Mouse (Mus musculus): ENCODE measurements around the gene Sync. TPM values are rescaled to one million over a fixed set of nuclear protein-coding genes. Genes with fewer than 3 reads are reported as not detected.

The Sync gene
- polyA plus RNA-seq (2014; fragmentation: Illumina TruSeq; extraction: RNeasy Lipid Tissue Mini Kit (QIAGEN cat#74804); ENCODE audit: low read depth, low replicate concordance) = 0.35 TPM

GRCm38 (mm10) chr4:129287472-129287981, at the start of gene Sync:
Gene Sync (plus strand): TSS chr4:129287617.

GRCm38 (mm10) chr4:129261196-129261595, 26.2 kb upstream of the Sync start, which contains the start of gene C77080:
Gene C77080 (minus strand): TSS chr4:129261404.

DNA sequence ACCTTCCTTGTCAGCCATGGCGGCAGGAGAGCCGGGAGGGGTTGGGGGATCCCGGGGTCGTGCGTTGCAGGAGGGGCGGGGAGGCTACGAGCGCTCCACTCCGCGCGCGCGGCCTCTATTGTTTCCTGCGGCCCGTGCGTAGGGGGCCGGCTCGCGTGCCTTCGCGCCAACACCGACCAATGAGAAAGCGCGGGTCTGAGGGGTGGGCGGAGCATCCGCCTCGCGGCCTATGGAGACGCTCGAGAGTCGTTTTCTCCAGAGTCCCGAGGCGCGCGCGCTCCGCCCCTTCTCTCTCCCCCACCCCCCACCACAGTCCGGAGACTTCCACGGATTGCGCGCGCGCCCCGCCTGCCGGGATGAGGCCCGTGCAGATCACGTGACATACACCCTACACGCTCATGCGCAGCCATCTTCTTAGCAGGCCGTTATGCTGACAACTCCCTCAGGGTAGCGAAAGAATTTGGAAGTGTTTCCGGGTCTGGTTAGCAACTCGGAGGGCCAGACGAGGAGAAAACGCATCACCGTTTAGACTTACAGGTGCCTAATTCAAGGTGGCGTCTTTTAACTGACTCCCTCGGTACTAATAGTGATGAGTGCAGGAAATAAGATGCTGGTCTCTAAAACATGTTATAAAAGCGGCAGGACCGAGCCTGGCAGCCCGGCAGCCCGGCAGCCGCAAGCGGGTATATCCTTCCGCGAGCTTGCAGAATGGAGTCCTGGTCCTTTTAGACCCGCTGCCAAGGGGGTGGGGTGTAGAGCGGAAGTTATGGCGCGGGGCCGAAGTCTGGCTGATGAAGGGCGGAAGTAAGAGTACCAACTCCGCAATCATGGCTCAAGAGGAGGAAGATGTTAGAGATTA, 48.0 kb downstream of the Sync start, which contains the start of the genes Rbbp4 and Zbtb8os:
TSS of gene Rbbp4 (minus strand) at position 155 of the 859 bp plus-strand sequence.
TSS of gene Zbtb8os (plus strand) at position 480 of the 859 bp plus-strand sequence.

Other genes with a start within 250 kb of the Sync start
- gene Rnf19b, start 229.3 kb upstream of the Sync start, polyA plus RNA-seq (2014; fragmentation: Illumina TruSeq; extraction: RNeasy Lipid Tissue Mini Kit (QIAGEN cat#74804); ENCODE audit: low read depth, low replicate concordance) = 156 TPM
- gene Tmem54, start 182.1 kb upstream of the Sync start, polyA plus RNA-seq (2014; fragmentation: Illumina TruSeq; extraction: RNeasy Lipid Tissue Mini Kit (QIAGEN cat#74804); ENCODE audit: low read depth, low replicate concordance) = not detected
- gene Hpca, start 165.6 kb upstream of the Sync start, polyA plus RNA-seq (2014; fragmentation: Illumina TruSeq; extraction: RNeasy Lipid Tissue Mini Kit (QIAGEN cat#74804); ENCODE audit: low read depth, low replicate concordance) = 1.5 TPM
- 7.4 TPM for gene Fndc5, start 150.6 kb upstream of the Sync start, polyA plus RNA-seq (2014; fragmentation: Illumina TruSeq; extraction: RNeasy Lipid Tissue Mini Kit (QIAGEN cat#74804); ENCODE audit: low read depth, low replicate concordance)
- gene S100pbp, start 97.9 kb upstream of the Sync start, polyA plus RNA-seq (2014; fragmentation: Illumina TruSeq; extraction: RNeasy Lipid Tissue Mini Kit (QIAGEN cat#74804); ENCODE audit: low read depth, low replicate concordance) = 116 TPM
- gene Yars, start 97.9 kb upstream of the Sync start, polyA plus RNA-seq (2014; fragmentation: Illumina TruSeq; extraction: RNeasy Lipid Tissue Mini Kit (QIAGEN cat#74804); ENCODE audit: low read depth, low replicate concordance) = 4.9 TPM
- gene C77080, start 26.2 kb upstream of the Sync start, polyA plus RNA-seq (2014; fragmentation: Illumina TruSeq; extraction: RNeasy Lipid Tissue Mini Kit (QIAGEN cat#74804); ENCODE audit: low read depth, low replicate concordance) = 0.06 TPM
- 172 TPM for gene Rbbp4, start 47.8 kb downstream of the Sync start, polyA plus RNA-seq (2014; fragmentation: Illumina TruSeq; extraction: RNeasy Lipid Tissue Mini Kit (QIAGEN cat#74804); ENCODE audit: low read depth, low replicate concordance)
- 79.2 TPM for gene Zbtb8os, start 48.1 kb downstream of the Sync start, polyA plus RNA-seq (2014; fragmentation: Illumina TruSeq; extraction: RNeasy Lipid Tissue Mini Kit (QIAGEN cat#74804); ENCODE audit: low read depth, low replicate concordance)
- 1.0 TPM for gene Zbtb8a, start 90.5 kb downstream of the Sync start, polyA plus RNA-seq (2014; fragmentation: Illumina TruSeq; extraction: RNeasy Lipid Tissue Mini Kit (QIAGEN cat#74804); ENCODE audit: low read depth, low replicate concordance)
- gene Zbtb8b, start 153.2 kb downstream of the Sync start, polyA plus RNA-seq (2014; fragmentation: Illumina TruSeq; extraction: RNeasy Lipid Tissue Mini Kit (QIAGEN cat#74804); ENCODE audit: low read depth, low replicate concordance) = 1.9 TPM
- gene Bsdc1, start 174.0 kb downstream of the Sync start, polyA plus RNA-seq (2014; fragmentation: Illumina TruSeq; extraction: RNeasy Lipid Tissue Mini Kit (QIAGEN cat#74804); ENCODE audit: low read depth, low replicate concordance) = 12.7 TPM
- 76.5 TPM for gene Tssk3, start 203.4 kb downstream of the Sync start, polyA plus RNA-seq (2014; fragmentation: Illumina TruSeq; extraction: RNeasy Lipid Tissue Mini Kit (QIAGEN cat#74804); ENCODE audit: low read depth, low replicate concordance)
- gene Fam229a, start 203.6 kb downstream of the Sync start, polyA plus RNA-seq (2014; fragmentation: Illumina TruSeq; extraction: RNeasy Lipid Tissue Mini Kit (QIAGEN cat#74804); ENCODE audit: low read depth, low replicate concordance) = not detected
- gene Marcksl1, start 226.0 kb downstream of the Sync start, polyA plus RNA-seq (2014; fragmentation: Illumina TruSeq; extraction: RNeasy Lipid Tissue Mini Kit (QIAGEN cat#74804); ENCODE audit: low read depth, low replicate concordance) = 80.2 TPM

Measured in testis, adult 10 weeks (tissue).